Mouse (Mus musculus) MN1 (cell line): ENCODE results near the gene Mslnl.
A peak's percentile ranks its signal among the peaks of the same experiment; 100 is the strongest.
"Not testable (repeated sequence)": the region's sequence is repeated elsewhere in the genome, so short reads cannot be mapped to it uniquely, and the experiment has no call there.

Experiments used
- DNase-seq: peaks from one replicate; pipeline ENCODE4 v3.0.0-alpha.2; 2016; ENCODE audit warnings: low spot score

The Mslnl gene

DNA sequence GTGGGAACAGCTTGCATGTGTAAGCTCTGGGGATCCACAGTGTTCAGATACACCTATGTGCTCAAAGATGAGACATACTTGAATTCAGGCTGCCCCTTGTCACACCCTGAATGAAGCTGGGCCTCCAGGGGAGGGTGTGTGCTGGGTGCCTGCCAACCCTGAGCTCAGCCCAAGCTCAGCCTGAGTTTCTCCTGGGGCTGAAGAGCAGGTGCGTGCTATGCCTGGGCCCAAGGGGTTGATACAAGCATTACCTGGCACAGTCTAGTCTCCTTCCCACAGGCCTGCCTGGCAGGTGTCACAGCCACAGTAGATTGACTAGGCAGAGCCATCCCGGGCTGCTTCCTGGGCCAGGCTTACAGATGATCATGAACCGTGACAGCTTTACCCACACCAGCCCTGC is at the start of gene Mslnl:
Gene Mslnl, plus strand, starts transcription at position 298 of the 400 bp plus-strand sequence.
- DNase-seq, result no peak

DNA sequence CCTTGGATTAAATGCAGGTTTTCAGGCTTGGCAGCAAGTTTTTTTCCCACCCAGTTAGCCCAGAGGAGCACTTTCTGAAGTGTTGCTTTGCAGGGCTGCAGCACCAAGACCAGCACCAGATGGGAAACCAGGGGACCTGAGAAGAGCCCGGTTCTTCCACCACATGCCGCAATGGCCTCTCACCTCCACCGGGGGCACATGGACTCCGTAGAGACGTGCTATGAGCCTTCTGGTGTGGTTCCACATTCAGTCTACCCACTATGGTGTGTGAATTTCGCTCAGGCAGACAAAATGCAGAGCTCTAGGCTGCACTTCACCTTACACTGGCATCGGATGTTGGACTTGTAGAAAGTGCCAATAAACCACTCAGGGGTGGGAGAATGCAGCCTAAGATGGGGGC is 49.5 kb upstream of the Mslnl start:
- DNase-seq, result peak; percentile 55

DNA sequence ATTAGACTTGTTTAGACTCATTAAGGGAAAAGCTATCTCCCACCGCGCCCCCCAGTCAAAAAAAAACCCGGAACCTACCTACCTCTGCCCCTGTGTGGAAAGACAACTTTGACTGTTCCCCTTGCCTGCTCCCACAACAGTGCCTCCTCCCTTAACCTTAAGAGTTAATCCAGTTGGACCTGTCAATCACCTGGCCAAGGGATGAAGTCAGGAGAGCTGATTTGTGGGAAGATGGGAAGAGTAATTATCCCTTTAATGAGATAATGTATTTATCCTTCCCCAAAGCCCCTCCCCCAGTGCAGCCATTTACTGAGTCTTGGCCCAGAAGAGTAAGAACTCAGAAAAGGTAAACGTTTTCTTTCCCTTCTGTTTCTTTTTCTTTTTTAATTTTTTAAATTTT is 46.9 kb upstream of the Mslnl start:
- no peak for DNase-seq

DNA sequence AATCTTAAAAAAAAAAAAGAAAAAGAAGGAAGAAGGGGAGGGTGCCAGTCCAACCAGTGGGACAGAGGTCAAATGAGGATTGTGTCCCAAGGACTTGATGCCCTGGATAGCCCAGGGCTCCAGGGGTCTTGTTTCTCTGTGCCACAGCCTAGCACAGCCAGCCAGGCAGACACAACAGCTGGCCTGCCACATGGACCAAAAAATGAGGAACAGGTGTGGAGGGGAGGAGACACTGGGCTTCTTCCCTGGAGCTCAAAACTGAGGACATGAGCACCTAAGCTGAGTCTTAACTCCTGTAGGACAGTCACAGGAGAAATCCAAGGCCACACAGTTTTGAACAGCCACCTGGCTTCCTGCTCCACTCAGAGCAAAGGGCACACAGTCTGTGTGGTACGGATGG is 39.6 kb upstream of the Mslnl start:
- DNase-seq, result no peak

DNA sequence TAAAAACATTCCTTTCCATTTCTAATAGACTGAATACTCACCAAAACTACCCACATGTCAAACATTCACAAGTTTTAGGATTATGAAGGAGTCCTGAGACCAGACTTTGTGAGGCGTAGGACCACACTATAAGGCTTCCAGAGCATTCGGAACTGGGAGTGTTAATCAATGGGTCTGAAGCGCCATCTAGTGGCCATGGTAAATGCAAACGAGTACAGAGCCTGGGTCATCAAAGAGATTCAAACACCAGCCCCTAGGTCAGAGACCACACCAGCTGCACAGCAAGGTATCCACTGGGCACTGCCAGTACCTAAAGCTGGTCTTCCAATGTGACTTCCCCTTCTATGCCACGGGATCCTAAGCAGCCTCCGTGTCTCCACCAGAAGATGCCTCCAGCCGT is 37.4 kb upstream of the Mslnl start:
- peak; percentile 88 for DNase-seq

DNA sequence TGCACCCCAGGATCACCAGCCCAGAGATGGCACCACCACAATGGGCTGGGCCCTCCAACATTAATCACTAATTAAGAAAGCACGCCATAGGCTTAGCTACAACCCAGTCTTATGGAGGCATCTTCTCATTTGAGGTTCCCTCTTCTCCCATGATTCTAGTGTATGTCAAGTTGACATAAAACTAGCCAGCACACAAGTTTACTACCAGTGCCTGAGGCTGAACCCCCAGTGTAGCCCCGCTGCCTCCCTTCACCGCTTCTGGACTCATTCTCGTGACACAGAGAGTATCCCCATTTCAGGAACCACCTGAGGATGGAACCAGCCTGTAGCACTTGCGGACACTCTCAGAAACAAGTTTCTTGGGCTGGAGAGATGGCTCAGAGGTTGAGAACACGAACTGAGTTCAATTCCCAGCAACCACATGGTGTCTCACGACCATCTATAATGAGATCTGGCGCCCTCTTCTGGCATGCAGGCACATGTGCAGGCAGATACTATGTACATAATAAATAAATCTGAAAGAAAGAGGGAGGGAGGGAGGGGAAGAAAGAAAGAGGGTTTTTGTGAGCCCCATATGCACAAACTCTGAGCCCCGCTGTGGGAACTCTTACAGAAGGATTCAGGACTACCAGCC is 34.9 kb upstream of the Mslnl start:
- DNase-seq, result no peak

DNA sequence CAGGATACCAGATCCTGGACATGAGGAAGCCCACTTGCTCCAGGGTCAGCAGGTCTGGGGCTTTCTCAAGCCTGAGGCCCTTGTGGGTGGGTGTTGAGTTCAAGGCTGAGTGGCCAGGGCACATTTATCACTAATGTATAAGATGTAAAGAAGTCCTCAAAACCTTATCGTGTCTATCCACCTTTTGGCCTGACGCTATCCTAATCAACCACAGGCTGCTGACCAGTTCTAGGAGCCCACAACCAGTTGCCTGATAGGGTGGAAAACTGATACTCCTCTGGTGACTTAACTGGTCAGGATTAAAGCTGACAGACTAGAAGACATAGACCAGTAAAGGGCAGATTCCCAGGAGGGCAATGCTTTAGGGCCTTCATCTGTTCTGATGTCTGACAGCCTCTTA is 25.8 kb upstream of the Mslnl start:
- DNase-seq, result no peak

DNA sequence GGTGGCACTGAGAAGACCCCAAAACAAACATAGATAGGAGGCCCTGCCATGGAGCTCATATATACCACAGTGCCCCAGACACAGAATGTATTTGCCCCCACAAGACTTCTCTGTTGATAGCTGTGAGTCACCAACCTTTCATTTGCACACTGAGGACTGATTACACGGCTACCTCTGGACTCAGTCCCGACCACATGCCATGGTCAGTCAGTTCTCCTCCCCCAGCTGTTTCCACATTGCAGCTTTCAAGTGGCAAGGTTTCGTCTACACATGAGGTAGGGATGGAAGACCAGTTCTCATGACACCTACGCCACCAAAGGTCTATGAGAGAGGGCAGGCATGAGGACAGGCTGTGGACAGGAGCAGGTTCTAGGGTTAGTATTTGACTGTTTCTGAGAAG is 24.7 kb upstream of the Mslnl start:
- DNase-seq, result no peak

DNA sequence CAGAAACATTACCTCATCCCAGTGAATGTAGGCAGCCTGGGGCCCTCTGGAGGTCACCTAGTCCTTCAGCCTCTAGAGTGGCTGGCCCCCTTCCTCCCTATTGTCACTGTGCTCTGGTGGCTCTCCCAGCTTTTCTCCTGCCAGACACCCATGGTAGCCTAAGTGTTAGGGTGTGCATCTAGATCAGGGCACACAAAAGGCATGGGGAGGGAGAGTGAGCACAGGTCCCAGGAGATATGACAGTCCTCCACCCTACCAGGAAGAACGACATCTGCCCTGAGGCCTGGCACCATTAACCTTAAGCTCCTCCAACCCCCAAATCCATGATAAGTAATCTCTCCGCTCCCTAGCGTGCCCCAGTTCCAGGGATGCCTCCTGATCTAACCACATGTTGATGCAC is 20.2 kb upstream of the Mslnl start:
- DNase-seq, result no peak

DNA sequence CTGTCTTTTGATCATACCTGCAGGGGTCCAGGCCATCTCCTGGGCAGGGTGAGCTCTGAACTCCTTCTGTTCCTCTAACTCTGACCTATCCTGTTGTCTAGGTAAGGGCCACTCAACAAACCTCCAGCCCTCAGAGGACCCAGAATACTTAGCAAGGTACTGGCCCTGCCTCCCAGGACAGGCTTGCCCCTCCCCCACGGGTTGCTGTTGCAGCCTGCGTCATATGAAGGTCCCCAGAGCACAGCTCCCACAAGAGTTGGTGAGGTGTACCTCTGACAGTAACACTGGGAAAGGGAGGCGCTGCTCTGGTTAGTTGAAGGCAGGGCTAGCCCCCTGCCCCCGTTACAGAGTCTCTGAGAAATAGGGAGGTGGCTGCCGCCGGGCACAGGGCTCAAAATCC is 19.7 kb upstream of the Mslnl start:
- DNase-seq, result no peak

DNA sequence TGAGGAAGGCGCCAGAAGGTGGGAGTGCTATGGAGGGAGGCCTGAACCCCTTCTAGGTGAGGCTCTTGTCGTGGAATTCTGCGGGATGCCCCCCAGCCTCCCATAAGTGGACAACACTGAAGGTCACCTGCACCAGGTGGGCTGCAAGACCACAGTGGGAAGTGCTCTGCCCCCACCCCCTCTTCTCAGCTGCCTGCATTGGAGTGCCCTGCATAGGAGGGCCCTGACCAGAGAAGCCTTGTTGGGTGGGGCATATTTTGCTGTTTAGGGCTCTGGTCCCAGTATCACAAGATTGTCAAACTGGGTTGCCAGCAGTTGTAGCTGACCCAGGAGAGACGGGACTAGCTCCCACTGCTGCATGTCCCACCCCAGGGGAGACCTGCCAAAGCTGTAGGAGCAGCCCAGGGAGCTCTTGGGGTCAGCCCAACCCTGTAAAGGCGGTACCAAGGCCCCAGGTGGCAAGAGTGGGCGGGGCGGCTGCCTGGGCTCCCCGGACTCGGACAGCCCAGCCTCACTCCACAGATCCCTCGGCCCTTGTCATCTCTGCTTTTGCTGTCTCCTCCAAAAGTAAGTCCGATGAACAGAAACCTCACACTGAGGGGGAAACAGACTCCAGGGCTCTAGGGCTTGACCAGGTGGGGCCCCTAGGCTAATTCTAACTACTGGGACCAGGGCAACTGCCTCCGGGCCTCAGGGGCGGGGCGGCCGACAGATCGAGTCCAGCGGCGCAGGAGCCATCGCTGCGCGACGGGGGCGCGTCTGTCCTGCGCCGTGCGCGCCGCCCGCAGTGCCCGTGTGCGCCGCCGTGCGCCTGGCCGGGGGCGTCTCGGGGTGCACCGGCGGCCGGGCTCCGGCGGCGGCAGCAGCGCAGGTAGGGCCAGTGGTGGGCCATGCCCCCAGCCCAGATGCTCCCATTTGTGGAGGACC is 18.9 kb upstream of the Mslnl start, which contains the start of gene Gng13:
Gene Gng13, plus strand, starts transcription at position 461 of the 927 bp plus-strand sequence.
- DNase-seq, result peak; percentile 55

DNA sequence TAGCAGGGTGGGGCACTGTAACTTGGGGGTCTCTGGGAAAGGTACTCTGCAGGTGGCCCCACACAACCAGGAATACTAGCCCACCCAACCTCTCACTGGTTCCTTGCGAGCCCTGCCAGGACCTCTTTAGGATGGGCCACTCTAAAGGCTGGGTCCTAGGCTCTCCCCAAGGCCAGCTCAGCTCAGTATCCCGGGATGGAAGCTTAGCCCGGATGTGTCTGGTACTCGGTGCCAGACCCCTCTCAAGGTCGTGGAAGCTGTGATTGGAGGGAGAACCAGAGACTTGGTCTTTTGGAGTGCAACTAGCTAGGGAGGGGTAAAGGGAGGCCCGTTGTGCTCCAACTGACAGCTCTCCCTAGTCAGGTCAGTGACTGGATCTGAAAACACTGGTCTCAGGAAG is 18.2 kb upstream of the Mslnl start:
- DNase-seq, result no peak

DNA sequence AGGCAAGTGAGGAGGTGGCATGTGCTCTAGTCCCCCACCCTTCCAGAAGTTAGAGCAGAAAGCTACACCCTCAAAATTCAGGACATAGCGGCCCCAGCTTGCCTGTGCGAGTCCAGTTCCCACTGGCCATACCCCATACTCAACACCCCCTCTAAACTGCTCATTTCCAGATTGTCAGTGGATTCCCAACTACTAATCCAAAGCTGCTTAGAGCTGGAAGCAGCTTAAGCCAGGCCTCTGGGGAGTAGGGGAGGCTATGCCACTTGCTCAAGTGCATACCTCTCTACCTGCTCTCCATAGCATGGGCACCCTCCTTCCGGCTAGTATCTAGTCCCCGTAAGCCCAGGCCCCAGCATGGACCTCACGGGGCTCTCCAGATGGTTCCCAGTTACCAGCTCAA is 14.4 kb upstream of the Mslnl start:
- DNase-seq, result no peak

DNA sequence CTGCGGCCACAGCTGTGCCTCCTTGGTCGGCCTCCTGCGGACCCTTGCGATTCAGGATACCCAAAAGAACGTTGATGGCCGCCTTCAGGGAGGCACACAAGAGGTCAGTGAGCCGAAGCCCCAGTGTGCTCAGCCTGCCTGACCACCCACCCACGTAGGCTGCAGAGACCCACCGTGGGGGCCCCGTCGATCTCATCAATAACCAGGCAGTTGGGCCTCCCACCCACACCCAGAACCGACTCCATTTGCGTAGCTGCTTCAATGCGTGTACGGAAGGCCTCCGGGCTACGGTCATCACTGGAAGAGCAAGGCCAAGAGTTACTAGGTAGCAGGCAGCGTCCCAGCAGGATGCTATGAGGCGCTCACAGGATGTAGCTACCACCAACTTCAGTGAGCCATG is 12.4 kb upstream of the Mslnl start:
- no peak for DNase-seq

DNA sequence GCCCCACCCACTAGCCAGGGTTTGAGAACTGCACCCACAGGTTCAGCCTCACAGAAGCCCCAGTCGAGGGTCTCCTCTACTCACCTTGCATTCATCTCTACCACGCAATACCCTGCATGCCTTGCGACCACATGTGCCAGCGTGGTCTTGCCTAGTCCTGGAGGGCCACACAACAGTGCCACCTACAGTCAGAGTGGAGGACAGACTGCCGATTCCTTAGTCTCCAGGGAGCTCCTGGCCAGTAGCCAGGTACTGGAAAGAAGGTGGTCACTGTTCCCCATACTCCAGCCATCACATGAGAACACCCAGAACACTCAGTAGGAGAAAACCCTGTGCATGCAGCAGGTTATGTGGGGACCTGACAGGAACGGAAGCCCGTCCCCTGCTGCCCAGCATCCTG is 11.9 kb upstream of the Mslnl start:
- DNase-seq, result no peak

DNA sequence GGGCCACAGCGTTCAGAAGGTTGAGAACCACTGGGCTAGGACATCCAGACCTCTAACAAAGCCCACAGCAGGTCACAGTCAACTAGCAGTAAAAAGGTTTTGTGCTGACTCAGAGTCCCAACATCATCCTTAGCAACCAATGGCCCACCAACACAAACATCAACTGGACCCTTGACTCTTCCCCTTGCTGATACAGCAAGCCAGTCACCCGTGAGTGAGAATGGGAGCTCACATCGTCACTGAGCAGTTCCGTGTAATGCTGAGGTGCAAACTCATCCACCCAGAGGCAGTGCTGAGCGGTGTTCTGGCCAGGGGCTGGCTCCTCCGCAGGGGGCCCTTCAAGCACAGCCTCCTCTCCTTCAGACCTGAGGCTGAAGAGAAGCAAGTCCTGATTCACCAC is 10.6 kb upstream of the Mslnl start:
- DNase-seq, result no peak

DNA sequence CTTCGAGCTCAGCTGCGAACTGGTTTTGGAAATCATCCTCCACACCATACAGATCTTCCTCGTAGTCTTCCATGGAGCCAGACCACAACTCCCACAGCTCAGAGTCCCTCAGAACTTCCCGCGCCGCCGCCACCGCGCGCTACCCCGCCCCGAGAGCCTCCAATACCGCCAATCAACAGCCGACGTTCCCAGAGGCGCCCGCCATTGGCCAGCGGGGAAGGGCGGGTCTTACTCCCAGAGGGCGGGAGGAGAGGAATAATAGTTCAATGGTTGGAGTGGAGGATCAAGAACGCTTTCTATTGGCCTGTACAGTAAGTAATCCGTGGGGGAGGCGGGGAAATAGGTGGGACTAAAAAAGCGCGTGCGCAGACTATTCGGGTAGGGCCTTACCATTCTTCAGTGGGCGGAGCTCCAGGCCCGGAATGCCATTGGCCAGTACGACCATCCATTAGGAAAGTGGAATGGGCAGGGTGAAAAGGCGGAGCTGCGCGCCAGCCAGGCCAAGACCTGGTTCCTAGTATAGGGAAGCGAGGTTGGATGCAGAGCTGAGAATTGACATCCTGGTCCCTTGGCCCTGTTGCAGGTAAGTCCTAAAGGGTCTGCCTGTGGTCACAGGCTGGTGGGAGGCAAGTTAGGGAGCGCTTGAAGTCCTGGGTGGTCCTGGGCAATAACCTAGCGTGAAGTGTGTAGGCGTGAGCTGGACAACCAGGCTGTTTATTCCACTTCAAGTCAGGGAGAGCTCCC is 8.4 kb upstream of the Mslnl start, which contains the start of the genes Chtf18 and Rpusd1:
Gene Chtf18, minus strand, starts transcription at position 155 of the 744 bp plus-strand sequence.
Gene Rpusd1, plus strand, starts transcription at position 406 of the 744 bp plus-strand sequence.
- DNase-seq, result peak; percentile 100

DNA sequence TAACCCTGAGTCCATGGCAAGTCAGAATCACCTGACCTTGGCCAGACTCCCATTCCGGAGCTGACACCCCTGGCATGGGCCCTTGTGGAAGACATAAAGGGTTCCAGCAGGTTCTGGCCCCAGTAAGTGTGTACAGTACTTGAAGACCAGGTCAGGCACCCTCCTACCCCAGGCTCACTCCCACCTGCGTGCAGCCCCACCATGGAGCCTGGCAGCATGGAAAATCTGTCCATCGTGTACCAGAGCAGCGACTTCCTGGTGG is 7.9 kb upstream of the Mslnl start:
- no peak for DNase-seq

DNA sequence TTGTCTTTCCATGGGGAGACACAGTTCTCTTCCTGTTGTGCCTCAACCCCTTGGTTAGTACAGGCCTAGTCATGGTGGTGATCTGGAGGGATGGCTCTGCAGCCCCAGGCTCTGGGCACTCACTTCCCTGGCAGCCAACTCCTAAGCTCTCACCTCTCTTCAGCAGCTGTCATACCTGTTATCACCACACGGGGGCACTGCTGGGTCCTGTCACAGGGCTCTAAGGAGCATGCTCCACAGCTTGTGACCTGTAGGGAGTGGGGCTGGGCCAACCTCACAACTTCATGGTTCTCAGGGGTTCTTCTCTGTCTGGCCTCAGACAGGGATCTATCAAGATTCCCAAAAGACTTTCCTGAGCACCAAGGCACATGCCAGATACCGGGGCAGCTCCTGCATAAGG is 3.8 kb upstream of the Mslnl start:
- DNase-seq, result peak; percentile 93

DNA sequence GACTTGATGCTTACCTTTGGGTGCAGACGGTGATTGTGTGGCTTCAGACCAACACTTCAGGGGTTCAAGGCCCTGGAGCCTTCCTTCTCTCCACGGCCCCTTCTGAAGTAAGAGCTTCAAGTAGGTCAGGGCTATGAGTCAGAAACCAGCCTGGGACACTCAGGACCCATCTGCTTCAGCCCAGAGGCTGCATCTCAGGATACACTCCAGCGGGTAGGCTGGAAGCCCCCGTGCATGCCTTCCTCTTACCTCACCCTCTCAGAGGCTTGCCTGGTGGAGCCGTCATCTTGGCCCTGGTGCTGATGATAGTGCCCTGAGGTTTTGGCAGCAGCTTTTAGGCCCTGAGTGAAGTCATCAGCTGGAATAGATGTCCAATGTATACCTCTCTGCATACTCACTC is 596 bp upstream of the Mslnl start:
- DNase-seq, result no peak

DNA sequence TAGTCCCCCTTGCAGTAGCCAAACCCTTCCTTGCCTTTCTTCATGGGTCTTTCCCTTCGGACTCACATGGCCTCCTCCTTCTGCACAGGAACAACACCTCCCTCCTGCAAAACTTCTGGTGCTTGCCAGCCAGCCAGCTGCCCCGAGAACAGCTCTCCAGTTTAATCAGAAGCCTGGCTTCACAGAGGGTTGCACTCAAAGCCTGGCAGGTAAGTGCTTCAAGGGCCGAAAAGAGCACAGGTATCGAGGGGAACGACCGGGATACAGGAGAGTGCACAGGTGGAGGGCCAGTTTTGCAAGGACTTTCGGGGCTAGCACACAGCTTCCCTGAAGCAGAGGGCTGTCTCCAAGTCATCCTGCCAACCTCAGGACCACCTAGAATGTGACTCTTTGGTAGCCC is 3.0 kb downstream of the Mslnl start:
- DNase-seq, result no peak

DNA sequence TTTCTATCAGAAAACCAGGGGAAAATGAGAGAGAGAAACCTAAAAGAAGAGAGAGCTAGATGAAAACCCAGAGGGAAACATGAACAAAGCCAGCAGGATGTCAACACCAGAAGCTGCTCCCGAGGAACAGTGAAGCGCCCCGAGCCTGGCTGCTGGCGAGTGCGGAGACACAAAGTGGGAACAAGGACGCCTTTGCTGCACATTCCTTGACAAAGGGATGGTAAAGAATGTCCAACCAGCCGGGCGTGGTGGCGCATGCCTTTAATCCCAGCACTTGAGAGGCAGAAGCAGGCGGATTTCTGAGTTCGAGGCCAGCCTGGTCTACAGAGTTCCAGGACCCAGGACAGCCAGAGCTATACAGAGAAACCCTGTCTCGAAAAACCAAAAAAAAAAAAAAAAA is 5.6 kb downstream of the Mslnl start:
- not testable (repeated sequence) for DNase-seq

DNA sequence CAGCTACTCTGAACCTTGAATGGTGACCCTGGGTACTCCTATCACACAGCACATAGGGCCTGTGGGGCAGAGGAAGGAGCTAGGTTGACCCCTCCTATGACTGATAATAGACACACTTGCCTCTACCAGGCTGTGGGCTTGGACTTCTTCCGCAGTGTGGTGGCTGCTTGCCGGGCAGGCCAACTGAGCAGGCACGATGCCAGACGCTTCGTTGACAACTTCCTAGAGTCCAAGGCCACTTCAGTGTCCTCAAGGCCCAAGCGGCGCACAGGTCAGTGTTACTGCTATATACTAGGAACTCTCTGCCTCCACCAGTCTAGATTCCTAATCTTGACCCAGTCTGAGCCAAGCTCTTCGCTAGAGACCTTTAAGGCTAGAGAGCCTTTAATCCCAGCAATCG is 8.0 kb downstream of the Mslnl start:
- no peak for DNase-seq
